Mouse (Mus musculus) cerebellum, adult 2 months (tissue): ENCODE results near the gene Stat2.

ENCODE experiments used
- CTCF ChIP-seq: fragments of 200-500 bp; IDR thresholded peaks from 2 replicates; pipeline ENCODE4 v1.5.1; 2011; ENCODE audit warnings: low read depth, mild to moderate bottlenecking, control low read depth, low read length, moderate library complexity, borderline replicate concordance; ENCODE audit not compliant: insufficient read depth
- POLR2A ChIP-seq: fragments of 200-500 bp; IDR thresholded peaks from 2 replicates; pipeline ENCODE4 v1.6.1; 2011; ENCODE audit warnings: low read length, control low read depth, borderline replicate concordance; ENCODE audit not compliant: insufficient read depth

DNA sequence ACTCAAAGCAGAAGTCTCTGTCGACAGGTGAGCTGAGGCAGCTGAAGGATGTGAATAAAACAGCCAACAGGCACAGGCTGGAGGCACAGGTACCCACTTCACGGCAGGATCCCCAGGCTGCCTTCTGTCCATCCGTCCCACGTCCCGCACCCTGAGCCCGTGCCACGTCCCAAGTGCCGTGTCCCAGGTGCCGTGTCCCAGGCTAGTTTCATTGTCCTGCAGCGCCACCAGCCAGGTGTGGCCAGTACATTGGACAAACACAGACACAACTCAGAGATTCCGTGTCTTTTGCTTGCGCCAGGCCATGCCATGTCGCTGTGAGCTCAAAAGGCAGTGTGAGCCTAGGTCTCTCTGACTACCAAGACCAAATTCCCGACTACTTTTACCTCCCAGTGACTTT is 11.3 kb downstream of the Stat2 start:
- TF ChIP-seq CTCF (peak; percentile 14; the same call in 1 of the 2 replicates), POLR2A (no peak)
